Mouse (Mus musculus) c-Kit-positive CD71-positive TER-119-negative erythroid progenitor cells, embryonic 14.5 days (primary cell): ENCODE data around the gene Msh5.

ENCODE experiments used
- DNase-seq: peaks from one replicate; pipeline ENCODE4 v3.0.0-alpha.2; 2013; ENCODE audit warnings: low read depth

Gene Msh5

DNA sequence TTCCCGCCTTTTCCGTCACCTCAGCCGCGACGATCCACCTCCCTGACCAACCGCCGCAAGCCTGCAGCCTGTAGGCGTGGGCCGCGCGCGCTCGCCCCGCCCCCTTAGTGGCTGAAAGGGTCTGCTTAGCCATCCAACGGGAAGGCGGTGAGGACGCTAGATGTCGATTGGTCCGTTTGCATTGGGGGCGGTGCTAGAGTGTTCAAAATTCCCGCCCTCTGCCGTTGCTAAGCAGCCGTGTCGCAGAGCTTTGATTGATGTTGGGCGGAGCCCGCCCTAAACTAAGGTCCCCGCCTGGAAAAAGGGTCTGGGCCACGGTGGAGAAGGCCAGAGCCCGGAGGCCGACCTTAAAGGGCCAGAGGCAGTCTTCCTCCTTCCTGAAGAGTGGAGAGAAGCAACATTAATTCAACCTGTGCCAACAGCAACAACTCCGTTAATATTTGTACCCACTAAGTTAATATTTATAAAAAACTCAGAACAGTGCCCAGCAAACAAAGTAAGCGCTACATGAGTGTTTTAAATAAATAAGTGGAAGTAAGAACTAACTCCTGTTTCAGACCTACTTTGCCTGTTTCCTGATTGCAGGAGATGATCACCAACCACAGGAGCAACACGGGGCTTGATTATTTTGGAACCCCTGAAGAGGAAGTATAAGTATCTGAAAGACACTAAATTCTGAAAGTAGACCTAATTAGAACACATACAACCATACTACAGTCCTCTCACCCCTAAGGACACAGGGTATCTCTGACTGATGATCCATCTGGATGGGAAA lies at the start of gene Msh5:
TSS of gene Msh5 (minus strand) at position 65 of the 775 bp plus-strand sequence.
- DNase-seq: peak; percentile 98

- no peak for DNase-seq
Measured at GRCm38 (mm10) chr17:35094475-35095365, 48.2 kb upstream of the Msh5 start.

- no peak for DNase-seq
Measured at GRCm38 (mm10) chr17:35092403-35093198, 46.1 kb upstream of the Msh5 start.

DNA sequence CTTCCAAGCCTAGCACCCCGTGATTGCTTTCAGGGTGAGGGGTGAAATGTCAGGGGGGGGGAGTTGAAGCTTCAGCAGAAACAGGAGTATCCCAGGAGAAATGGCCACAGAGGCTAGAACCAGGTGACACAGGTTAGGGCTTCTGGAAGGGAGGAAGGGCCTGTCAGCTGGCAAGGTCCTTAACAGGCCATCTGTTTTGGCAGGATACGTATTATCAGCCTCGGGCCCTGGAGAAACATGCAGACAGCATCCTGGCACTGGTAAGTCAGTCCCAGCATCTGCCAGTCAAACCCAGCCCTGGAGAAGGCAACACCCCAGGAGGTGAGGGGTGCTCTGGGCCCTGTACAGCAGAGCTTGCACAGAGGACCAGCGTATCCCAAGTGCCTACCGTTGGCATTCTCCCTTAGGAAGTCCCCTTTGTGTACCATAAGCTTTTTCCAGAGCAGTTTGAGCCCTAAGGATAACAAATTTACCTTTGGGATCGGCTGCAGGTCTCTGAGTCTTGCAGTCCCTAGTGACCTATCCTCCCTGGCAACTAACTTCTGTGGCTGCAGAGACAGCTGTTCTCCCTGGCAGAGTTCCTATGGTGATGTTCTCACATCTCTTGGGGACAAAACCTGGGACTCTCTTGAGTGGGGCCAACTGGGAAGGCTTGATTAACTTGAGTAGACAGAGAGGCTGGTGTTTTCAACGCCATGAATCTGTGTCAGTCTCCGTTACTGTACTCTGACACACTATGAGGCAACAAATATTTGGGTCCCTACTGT lies 43.8 kb upstream of the Msh5 start:
- no peak for DNase-seq

- DNase-seq: peak; percentile 84
Measured at GRCm38 (mm10) chr17:35088825-35089644, 42.5 kb upstream of the Msh5 start, which contains the start of gene Abhd16a. TSS of gene Abhd16a (plus strand) at chr17:35089263.

DNA sequence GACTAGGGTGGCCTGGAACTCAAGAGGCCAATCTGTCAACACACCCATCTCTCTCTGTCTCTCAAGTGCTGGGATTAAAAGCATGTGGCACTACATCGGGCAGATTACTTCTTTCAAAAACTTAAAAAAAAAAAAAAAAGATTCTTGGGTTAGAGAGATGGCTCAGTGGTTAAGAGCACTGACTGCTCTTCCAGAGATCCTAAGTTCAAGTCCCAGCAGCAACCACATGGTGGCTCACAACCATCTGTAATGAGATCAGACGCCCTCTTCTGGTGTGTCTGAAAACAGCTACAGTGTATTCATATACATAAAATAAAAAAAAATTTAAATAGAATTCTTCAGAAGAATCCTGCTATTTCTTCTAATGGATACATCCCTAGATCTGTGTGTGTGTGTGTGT lies 41.6 kb upstream of the Msh5 start:
- DNase-seq: no peak

DNA sequence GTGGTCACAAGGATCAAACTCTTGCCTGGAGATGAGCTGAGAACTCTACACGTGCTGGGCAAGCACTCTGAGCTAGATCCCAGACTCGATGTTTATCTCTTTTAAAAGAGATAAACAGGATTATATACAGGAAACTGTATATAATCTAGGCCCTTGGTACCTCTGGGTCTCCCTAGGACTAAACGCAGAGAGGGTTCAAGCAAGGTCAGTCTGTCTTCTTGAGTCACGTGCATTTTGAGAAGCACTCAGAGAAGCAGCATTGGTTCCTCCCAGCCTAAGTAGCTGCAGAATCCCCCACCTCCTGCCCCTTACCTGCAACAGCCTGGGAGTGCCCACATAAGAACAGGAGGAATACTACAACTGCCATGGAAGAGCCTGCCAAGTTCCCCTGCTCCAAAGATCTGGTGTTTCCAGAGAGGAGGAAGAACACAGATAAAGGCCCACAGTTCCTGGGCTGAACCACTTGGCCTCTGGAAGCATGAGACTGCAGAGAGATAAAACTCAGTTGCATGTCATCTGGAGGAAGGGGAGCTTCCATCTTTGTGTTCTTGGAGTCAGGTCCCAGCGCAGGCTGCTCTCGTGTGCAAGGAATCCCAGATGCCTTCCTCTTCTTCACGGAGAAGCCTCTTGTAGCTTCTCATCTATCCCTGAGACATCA lies 38.8 kb upstream of the Msh5 start, which contains the start of gene Ly6g6f:
TSS of gene Ly6g6f (minus strand) at position 403 of the 658 bp plus-strand sequence.
- DNase-seq: no peak

- DNase-seq: no peak
Measured at GRCm38 (mm10) chr17:35083929-35084497, 37.5 kb upstream of the Msh5 start.

DNA sequence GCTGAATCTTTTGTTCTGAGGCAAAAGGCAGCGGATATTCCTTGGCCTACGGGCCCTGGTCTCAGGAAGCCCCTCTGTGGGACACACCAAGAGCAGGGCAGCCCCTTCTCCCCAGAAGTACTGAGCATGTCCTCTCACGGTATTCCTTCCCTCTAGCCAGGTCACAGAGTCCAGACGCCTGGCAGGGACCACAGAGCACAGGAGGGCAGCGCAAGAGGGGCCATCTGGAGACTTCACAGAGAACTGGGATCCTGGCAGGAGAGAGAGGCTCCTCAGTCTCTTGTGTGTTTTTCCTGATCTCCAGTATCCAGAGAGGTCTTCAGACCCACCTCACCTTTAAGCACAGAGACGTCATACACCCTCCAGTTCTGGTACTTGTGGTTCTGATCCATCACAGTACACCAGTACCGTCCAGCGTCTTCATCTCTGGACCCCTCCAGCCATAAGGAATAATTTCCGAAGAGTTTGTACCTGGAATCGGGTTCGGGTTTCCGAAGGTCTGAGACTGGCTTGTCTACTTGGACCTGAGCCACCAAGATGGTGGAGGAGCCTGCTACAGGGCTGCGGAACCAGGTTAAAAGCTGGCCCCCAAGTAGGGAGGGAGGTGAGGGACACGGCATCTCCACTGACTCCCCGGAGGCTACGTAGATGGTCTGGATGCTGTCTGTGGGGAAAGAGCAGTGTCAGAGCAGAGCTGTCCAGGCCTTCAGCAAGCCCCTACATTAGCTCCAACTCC lies 36.5 kb upstream of the Msh5 start:
- DNase-seq: no peak

DNA sequence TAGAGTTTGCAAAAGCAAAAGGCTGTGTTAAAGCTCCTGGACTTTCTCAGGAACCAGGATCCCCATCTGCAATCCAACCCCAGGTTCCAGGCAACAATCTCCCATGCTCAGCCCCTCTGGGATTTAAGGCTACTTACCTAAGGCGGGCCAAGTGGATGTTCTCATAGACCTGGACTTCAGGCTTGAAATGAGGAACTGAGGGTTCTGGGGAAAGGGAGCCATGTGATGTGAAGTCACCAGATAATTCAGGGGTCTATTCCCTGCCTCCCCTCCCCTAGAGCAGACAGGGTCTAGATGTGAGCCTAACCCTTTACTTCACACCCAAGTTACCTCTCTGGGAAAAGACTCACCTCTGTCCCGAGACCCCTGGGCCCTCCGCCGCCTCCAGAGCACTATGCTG lies 34.2 kb upstream of the Msh5 start:
- DNase-seq: no peak

DNA sequence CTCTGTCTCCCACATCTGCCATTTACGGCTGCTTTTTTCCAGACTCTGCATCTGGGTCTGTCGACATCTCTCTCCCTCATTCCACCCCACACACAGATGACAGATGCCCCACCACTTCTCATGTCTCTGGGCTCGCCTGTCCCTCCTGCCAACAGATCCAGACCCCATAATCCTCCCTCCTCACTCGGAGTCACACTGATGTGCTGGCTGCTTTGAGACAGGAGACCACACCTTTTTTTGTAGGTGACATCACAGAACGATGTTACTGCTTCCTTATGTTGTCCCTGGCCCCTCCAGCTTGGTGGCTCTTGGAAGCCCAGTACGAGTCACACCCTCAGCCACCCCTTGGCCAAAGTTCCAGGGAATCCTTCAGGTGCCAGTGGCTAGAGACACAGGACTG lies 33.7 kb upstream of the Msh5 start:
- DNase-seq: no peak

- peak; percentile 70 for DNase-seq
Measured at GRCm38 (mm10) chr17:35079778-35080177, 33.2 kb upstream of the Msh5 start.

- no peak for DNase-seq
Measured at GRCm38 (mm10) chr17:35077786-35078233, 31.3 kb upstream of the Msh5 start, which contains the start of gene Ly6g6d. TSS of gene Ly6g6d (minus strand) at chr17:35078065.

DNA sequence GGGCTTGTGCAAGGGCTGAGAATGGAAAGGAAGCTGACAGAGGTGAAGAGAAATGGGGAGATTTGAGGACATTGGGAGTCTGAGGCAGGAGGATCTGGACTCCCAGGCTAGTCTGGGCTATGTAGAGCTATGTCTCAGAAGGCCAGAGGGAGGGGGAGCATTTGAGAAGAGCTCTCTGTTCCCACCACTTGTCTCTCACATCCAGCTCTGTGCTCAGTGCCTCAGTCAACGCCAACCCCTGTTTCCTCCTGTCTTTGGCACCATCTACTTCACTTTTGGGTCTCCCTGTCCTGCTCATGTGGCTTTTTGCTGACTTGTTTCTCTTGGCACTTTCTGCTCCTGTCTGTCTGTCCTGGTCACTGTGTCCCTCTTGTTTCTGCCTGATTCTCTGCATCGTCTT lies 30.7 kb upstream of the Msh5 start:
- DNase-seq: no peak

DNA sequence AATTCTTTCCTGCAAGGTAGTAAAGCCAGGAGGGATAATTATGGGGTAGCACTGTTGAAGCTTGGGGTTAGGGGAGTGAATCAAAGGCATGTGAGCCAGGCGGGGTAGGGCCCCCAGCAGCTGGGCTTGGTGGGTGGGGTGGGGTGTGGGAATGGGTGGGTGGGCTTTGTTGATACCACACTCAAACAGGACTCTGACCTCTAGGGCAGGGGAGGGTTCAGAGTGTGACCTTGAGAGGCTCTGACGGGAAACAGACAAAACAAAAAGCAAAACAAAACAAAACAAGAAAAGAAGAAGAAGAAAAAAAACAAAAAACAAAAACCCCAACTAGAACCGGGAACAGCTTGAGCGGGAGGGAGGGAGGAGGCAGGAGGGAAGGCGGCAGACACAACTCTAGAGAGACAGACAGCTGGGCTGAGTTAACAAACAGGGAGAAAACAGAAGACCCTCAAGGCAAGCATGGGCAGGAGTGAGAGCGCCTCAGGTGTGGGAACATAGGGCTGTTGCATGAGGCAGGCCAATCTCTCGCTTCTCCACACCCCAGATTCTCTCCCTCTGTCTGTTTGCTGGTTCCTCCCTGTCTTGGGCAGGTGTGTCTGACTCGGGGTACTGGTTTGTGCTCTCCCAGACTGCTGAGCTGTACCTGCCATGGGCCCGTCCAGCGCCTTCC lies 30.1 kb upstream of the Msh5 start, which contains the start of gene Ly6g6e:
TSS of gene Ly6g6e (plus strand) at position 396 of the 670 bp plus-strand sequence.
- no peak for DNase-seq

GRCm38 (mm10) chr17:35074097-35074496 lies 27.6 kb upstream of the Msh5 start:
- DNase-seq: no peak

GRCm38 (mm10) chr17:35071454-35071853 lies 24.9 kb upstream of the Msh5 start:
- DNase-seq: no peak
